Mouse (Mus musculus): ENCODE measurements around the gene Creb3. TPM values are rescaled to one million over a fixed set of nuclear protein-coding genes. Genes with fewer than 3 reads are reported as not detected.

Creb3 gene
- total RNA-seq, 1 experiment from 2014 or later, result 97.5 TPM

DNA sequence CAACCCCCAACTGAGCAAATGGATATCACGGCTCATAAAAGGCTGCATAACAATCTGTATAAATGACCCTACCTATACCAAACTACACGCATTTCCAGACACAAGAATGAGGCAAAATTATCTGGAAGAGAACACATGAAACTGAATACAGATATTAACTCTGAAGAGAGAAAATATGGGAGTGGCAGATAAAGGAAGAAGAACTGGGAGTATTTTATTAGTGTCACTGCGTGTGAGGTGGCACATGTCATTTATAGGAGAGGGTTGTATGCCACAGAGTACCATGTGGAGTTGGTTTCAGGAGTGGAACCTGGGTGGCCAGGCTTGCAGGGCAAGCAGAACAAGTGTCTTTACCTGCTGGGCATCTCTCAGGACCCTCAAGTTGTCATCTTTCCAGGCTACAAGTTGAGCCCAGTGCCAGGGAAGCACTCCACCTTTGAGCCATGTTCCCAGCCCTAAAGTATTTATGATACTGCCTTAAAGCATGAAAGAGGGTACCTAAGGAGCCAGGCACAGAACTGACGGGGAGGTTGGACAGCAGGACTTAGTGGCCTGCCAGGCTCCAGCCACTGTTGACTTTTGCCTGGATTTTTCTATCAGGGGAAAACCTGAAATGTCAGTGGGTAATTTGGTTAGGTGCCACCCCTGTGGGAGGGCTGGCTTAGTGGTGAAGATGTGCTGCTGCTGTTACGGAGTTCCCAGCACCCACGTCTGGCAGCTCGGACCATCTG, 36.7 kb downstream of the Creb3 start:
- no peak for ATAC-seq (replicated peaks in 1 of 2; ENCODE audit: insufficient read depth in 1 of 2, low FRiP score in 2 of 2, low TSS enrichment in 1 of 2, low read depth in 1 of 2, poor library complexity in 2 of 2, severe bottlenecking in 2 of 2)

DNA sequence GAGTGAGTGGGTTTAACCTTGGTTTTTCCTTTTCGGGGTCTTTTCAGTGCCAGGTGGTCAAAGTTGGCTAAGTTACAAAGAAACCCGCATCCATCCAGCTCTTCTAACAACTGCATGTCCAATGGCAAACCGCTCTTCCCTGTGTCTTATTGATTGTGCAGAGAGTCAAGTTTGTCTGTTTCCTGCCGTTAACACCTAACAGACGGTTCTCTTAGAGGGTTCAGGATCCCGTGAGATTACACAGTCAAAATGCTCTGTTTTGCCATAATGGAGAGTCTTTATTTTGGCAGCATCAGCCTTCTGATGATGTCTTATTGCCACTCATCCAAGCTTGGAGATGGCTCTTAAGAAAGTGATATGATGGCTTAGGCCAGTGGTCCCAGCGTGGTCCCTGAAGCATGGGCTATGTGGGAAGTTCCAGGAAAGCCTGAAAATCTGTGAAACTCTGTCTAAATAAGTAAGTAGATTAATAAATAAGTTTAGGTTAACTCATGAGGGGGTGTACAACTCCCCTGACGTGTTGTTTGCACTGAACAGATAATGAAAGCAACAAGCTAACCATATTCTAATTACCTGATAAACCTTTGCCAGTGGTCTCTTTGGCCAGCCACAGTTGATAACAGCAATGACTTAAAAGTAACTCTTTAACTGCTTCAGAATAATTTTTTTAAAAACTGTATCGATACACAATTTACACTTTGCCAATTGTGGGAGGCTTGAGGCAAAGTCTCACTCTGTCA, 38.2 kb downstream of the Creb3 start:
- no peak for ATAC-seq (replicated peaks in 1 of 2; ENCODE audit: insufficient read depth in 1 of 2, low FRiP score in 2 of 2, low TSS enrichment in 1 of 2, low read depth in 1 of 2, poor library complexity in 2 of 2, severe bottlenecking in 2 of 2)

DNA sequence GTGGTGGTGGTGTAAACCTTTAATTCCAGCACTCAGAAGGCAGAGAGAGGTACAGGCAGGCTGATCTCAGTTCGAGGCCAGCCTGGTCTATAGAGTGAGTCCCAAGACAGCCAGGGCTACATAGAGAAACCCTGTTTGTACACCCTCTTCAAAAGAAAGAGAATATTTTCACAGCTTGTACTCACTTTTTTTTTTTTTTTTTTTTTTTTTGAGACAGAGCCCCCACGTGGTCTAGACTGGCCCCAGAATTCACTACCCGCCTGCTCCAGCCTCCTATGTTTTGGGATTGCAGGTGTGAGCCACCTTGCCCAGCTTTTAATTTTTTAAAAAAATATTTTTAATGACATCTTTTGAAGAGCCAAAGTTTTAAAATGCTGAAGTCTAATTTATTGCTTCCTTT, 42.0 kb downstream of the Creb3 start:
- no peak for ATAC-seq (replicated peaks in 1 of 2; ENCODE audit: insufficient read depth in 1 of 2, low FRiP score in 2 of 2, low TSS enrichment in 1 of 2, low read depth in 1 of 2, poor library complexity in 2 of 2, severe bottlenecking in 2 of 2)

DNA sequence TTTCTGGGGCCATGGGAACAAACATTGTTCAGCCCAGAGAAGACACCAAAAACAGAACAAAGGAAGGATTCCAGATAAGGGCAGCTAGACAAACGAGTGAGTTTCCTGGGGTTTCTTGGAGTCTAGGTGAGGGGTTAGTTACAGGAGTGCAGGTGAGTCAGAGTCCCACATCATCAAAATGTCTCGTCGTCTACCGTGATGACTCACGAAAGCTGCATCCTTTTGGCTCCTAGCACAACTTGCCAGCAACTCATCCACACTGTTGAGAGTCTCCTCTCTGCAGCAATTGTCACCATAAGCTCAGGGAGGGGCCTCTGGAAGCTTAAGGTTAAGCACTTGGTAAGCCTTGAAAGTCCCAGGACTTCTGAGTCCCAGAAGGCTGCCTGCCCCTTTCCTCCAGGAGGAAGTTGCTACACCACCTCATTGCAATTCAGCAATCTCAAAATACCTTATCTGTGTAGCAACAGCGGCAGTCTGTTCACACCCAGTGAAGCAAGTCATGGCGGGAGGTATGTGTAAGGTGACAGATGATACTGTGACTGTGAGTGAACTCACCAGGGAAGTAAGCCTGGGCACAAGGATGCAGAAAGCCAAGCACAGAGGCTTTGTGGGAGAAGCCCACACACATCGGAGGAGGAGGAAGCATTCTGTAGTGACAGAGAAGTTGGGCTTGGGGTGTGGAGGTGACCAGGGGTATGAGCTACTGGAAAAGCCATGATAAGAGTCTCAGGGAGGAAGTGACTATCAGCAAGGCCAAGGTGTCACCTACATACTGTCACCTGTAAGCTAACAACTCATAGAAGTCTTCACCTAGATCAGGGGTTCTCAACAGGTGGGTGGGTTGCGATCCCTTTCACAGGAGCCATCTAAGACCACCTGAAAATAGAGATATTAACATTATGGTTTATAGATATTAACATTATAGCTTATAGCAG, 42.9 kb downstream of the Creb3 start:
- peak; percentile 42 to 86 for ATAC-seq (replicated peaks in 1 of 2; ENCODE audit: insufficient read depth in 1 of 2, low FRiP score in 2 of 2, low TSS enrichment in 1 of 2, low read depth in 1 of 2, poor library complexity in 2 of 2, severe bottlenecking in 2 of 2)

DNA sequence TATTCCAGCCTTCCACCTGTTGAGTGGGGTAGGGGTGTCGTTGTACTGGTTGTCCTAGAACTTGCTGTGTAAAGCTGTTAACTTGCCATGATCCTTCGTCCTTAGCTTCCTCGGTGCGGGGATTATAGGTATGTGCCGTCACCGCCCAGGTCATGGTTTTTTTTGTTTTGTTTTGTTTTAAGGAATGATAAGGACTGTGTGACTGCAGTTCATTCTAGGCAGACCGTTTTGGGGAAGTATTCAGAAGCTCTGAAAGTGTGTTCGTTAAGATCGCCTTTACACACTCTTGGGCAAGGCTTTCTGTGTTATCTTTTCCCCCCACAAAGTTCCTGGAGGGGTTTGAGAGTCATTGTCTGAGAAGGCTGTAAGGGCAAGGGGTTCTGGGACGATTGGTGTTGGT, 50.4 kb downstream of the Creb3 start:
- peak; percentile 7 to 32; a peak in 1 of 4 replicates for ATAC-seq (replicated peaks in 1 of 2; ENCODE audit: insufficient read depth in 1 of 2, low FRiP score in 2 of 2, low TSS enrichment in 1 of 2, low read depth in 1 of 2, poor library complexity in 2 of 2, severe bottlenecking in 2 of 2)

DNA sequence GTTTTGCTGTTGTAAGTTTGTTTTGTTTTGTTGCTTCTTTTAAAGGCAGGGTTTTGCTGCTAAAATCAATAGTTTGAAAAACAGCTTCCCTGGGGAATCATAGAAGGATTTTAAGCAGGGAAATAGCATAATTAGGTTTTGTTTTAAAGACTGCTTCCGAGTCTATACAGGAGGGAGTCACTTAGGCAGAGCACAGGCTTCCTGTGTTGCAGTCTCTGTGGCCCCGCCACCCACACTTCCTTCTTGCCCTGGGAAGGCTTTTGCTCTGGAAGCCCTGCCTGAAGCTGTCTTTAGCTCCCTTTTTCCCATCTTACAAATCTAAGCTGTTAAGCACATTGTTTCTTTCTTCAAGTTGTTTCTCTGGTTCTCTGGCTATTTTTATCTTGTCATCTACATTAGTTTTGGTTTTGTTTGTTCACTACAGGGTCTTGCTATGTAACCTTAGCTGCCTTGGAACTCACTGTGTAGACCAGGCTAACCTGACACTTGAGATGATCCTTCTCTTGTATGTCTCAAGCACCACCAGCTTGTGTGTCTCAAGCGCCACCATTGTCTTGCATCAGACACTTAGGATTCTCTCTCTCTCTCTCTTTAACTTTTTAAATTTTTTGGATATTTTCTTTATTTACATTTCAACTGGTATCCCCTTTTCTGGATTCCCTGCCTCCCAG, 51.1 kb downstream of the Creb3 start:
- peak; percentile 69 to 81; a peak in 3 of 4 replicates for ATAC-seq (replicated peaks in 1 of 2; ENCODE audit: insufficient read depth in 1 of 2, low FRiP score in 2 of 2, low TSS enrichment in 1 of 2, low read depth in 1 of 2, poor library complexity in 2 of 2, severe bottlenecking in 2 of 2)

Other genes starting within 250 kb of the Creb3 start
- gene Rusc2, start 180.4 kb upstream of the Creb3 start, total RNA-seq (2017), result 2.8 and 4.8 TPM in 2 replicates
- gene Fam166b, start 133.2 kb upstream of the Creb3 start, total RNA-seq (2017), result not detected in 2 replicates
- gene Tesk1, start 120.4 kb upstream of the Creb3 start, total RNA-seq (2017), result 12.0 and 17.6 TPM in 2 replicates
- gene Cd72, start 107.7 kb upstream of the Creb3 start, total RNA-seq (2017), result 91.6 and 153 TPM in 2 replicates
- gene Sit1, start 78.6 kb upstream of the Creb3 start, total RNA-seq (2017), result not detected in 2 replicates
- 45.7 and 55.6 TPM in 2 replicates for gene Ccdc107, start 69.4 kb upstream of the Creb3 start, total RNA-seq (2017)
- gene Arhgef39, start 62.6 kb upstream of the Creb3 start, total RNA-seq (2017), result 66.5 and 76.9 TPM in 2 replicates
- 2.4 and 10.6 TPM in 2 replicates for gene Car9, start 55.4 kb upstream of the Creb3 start, total RNA-seq (2017)
- 18.6 and 28.2 TPM in 2 replicates for gene Tpm2, start 38.6 kb upstream of the Creb3 start, total RNA-seq (2017)
- 306 and 337 TPM in 2 replicates for gene Tln1, start 359 bp downstream of the Creb3 start, total RNA-seq (2017)
- 13.6 and 41.0 TPM in 2 replicates for gene Rgp1, start 16.4 kb downstream of the Creb3 start, total RNA-seq (2017)
- 11.9 and 19.9 TPM in 2 replicates for gene Gba2, start 16.5 kb downstream of the Creb3 start, total RNA-seq (2017)
- 0.40 TPM in 1 of 2 replicates, not detected in the other for gene Msmp, start 22.2 kb downstream of the Creb3 start, total RNA-seq (2017)
- gene Npr2, start 69.6 kb downstream of the Creb3 start, total RNA-seq (2017), result 4.2 and 7.2 TPM in 2 replicates
- gene Spag8, start 91.3 kb downstream of the Creb3 start, total RNA-seq (2017), result not detected in 2 replicates
- 61.0 and 88.4 TPM in 2 replicates for gene Hint2, start 94.1 kb downstream of the Creb3 start, total RNA-seq (2017)
- gene Tmem8b, start 106.6 kb downstream of the Creb3 start, total RNA-seq (2017), result 1.3 and 1.8 TPM in 2 replicates
- gene Fam221b, start 106.8 kb downstream of the Creb3 start, total RNA-seq (2017), result 0.44 and 0.50 TPM in 2 replicates
- not detected in 2 replicates for gene Olfr70, start 138.5 kb downstream of the Creb3 start, total RNA-seq (2017)
- not detected in 2 replicates for gene Olfr71, start 147.9 kb downstream of the Creb3 start, total RNA-seq (2017)
- not detected in 2 replicates for gene Hrct1, start 164.9 kb downstream of the Creb3 start, total RNA-seq (2017)
- not detected in 2 replicates for gene Spaar, start 167.7 kb downstream of the Creb3 start, total RNA-seq (2017)
- not detected in 2 replicates for gene Olfr159, start 208.7 kb downstream of the Creb3 start, total RNA-seq (2017)